Mouse (Mus musculus): ENCODE results near the gene Olfr923. TPM values are rescaled to one million over a fixed set of nuclear protein-coding genes. Genes with fewer than 3 reads are reported as not detected.
"Not testable (repeated sequence)": the region's sequence is repeated elsewhere in the genome, so short reads cannot be mapped to it uniquely, and the experiment has no call there.

Olfr923 gene
- not detected for total RNA-seq (2021)

- no peak for DNase-seq
Observed at GRCm38 (mm10) chr9:38826245-38826644, at the start of gene Olfr923. Gene Olfr923 (plus strand): TSS chr9:38826545.

GRCm38 (mm10) chr9:38792689-38793088 lies 33.7 kb upstream of the Olfr923 start:
- DNase-seq: no peak

- no peak for DNase-seq
Observed at GRCm38 (mm10) chr9:38805696-38806095, 20.6 kb upstream of the Olfr923 start.

GRCm38 (mm10) chr9:38814314-38814713 lies 12.0 kb upstream of the Olfr923 start, which contains the start of gene Olfr922:
Gene Olfr922 (plus strand): TSS chr9:38814614.
- DNase-seq: no peak

GRCm38 (mm10) chr9:38815458-38815986 lies 10.8 kb upstream of the Olfr923 start:
- DNase-seq: no peak

- DNase-seq: no peak
Observed at GRCm38 (mm10) chr9:38833027-38833426, 6.7 kb downstream of the Olfr923 start.

- DNase-seq: no peak
Observed at GRCm38 (mm10) chr9:38844149-38844548, 17.8 kb downstream of the Olfr923 start, which contains the start of gene Olfr924. Gene Olfr924 (plus strand): TSS chr9:38844449.

- no peak for DNase-seq
Observed at GRCm38 (mm10) chr9:38854760-38855159, 28.4 kb downstream of the Olfr923 start, which contains the start of gene Olfr26. Gene Olfr26 (plus strand): TSS chr9:38855060.

- DNase-seq: not testable (repeated sequence)
Observed at GRCm38 (mm10) chr9:38874880-38875279, 48.5 kb downstream of the Olfr923 start.

GRCm38 (mm10) chr9:38876826-38877225 lies 50.5 kb downstream of the Olfr923 start, which contains the start of gene Olfr926:
Gene Olfr926 (plus strand): TSS chr9:38877126.
- DNase-seq: no peak

Other genes starting within 250 kb of the Olfr923 start
- gene Olfr912, start 246.4 kb upstream of the Olfr923 start, total RNA-seq (2021): not detected
- gene Olfr913, start 233.8 kb upstream of the Olfr923 start, total RNA-seq (2021): not detected
- not detected for gene Olfr914, start 221.4 kb upstream of the Olfr923 start, total RNA-seq (2021)
- not detected for gene Olfr916, start 166.7 kb upstream of the Olfr923 start, total RNA-seq (2021)
- gene Olfr917, start 160.7 kb upstream of the Olfr923 start, total RNA-seq (2021): not detected
- gene Olfr918, start 151.9 kb upstream of the Olfr923 start, total RNA-seq (2021): not detected
- gene Olfr919, start 122.9 kb upstream of the Olfr923 start, total RNA-seq (2021): not detected
- gene Vwa5a, start 108.3 kb upstream of the Olfr923 start, total RNA-seq (2021): 10 to 100 TPM in 1 of 2 experiments, 1 to 10 TPM in 1; 9.3 to 15.3 TPM
- under 1 TPM in 1 of 2 experiments, not detected in 1; 0.07 TPM for gene Olfr920, start 74.2 kb upstream of the Olfr923 start, total RNA-seq (2021)
- not detected for gene Olfr921, start 53.5 kb upstream of the Olfr923 start, total RNA-seq (2021)
- gene Olfr922, start 11.9 kb upstream of the Olfr923 start, total RNA-seq (2021): not detected
- gene Olfr924, start 17.9 kb downstream of the Olfr923 start, total RNA-seq (2021): not detected
- not detected for gene Olfr26, start 28.5 kb downstream of the Olfr923 start, total RNA-seq (2021)
- not detected for gene Olfr926, start 50.6 kb downstream of the Olfr923 start, total RNA-seq (2021)
- gene Olfr930, start 103.3 kb downstream of the Olfr923 start, total RNA-seq (2021): not detected
- under 1 TPM in 1 of 2 experiments, not detected in 1; 0.13 TPM for gene Olfr933, start 145.8 kb downstream of the Olfr923 start, total RNA-seq (2021)
- not detected for gene Olfr934, start 161.8 kb downstream of the Olfr923 start, total RNA-seq (2021)
- not detected for gene Olfr935, start 173.1 kb downstream of the Olfr923 start, total RNA-seq (2021)
- gene Olfr146, start 196.8 kb downstream of the Olfr923 start, total RNA-seq (2021): not detected
- not detected for gene Olfr937, start 238.4 kb downstream of the Olfr923 start, total RNA-seq (2021)

Measured in layer of hippocampus, postnatal 36 days (tissue).